Mouse (Mus musculus) midbrain, embryonic 12.5 days (tissue): ENCODE measurements at regions not wholly inside any gene's neighbourhood (a gene's known extent, or its start where the extent isn't known, plus 50 kb on each side); places are given as distances from the start of the nearest gene placed in this dataset.

Source experiments
- ATAC-seq: fragments of 200-750 bp; cut with Nextera tagmentation; 2 replicates; pipeline ENCODE4 v1.8.0; 2017; ENCODE audit warnings: low read depth, moderate TSS enrichment, moderate library complexity; ENCODE audit not compliant: low FRiP score
- H3K27ac ChIP-seq: fragments of 300-500 bp; sonication (generic); replicated peaks from 2 replicates; pipeline ENCODE4 v1.5.1; 2016; ENCODE audit warnings: mild to moderate bottlenecking
- H3K27me3 ChIP-seq: fragments of 300-500 bp; sonication (generic); 2 replicates; pipeline ENCODE4 v1.6.1; 2016; ENCODE audit warnings: mild to moderate bottlenecking
- H3K36me3 ChIP-seq: fragments of 300-500 bp; sonication (generic); 2 replicates; pipeline ENCODE4 v1.6.1; 2016
- H3K4me1 ChIP-seq: fragments of 300-500 bp; sonication (generic); 2 replicates; pipeline ENCODE4 v1.6.1; 2016
- H3K4me2 ChIP-seq: fragments of 300-500 bp; sonication (generic); replicated peaks from 2 replicates; pipeline ENCODE4 v1.6.1; 2016; ENCODE audit warnings: mild to moderate bottlenecking, moderate library complexity
- H3K4me3 ChIP-seq: fragments of 300-500 bp; sonication (generic); 2 replicates; pipeline ENCODE4 v1.5.1; 2016; ENCODE audit warnings: mild to moderate bottlenecking
- H3K9ac ChIP-seq: fragments of 300-500 bp; sonication (generic); replicated peaks from 2 replicates; pipeline ENCODE4 v1.6.1; 2016; ENCODE audit warnings: mild to moderate bottlenecking, moderate library complexity
- H3K9me3 ChIP-seq: fragments of 300-500 bp; sonication (generic); 2 replicates; pipeline ENCODE4 v1.6.1; 2016; ENCODE audit warnings: mild to moderate bottlenecking
- WGBS: fragments of 180-500 bp; shearing (Covaris S2); methylation state at CpG from one replicate; pipeline ENCODE4 v1.1.7; 2016; 5-methylcytosine and 5-hydroxymethylcytosine counted together

GRCm38 (mm10) chr12:15897539-15897938, 80.8 kb upstream of the Trib2 start:
- H3K36me3 ChIP-seq = no peaks in the 10 kb centered on the region
- H3K27me3 ChIP-seq = no peaks in the 10 kb centered on the region
- ATAC-seq = no peak
- no peak overlapping the region for H3K4me3 ChIP-seq
- H3K9me3 ChIP-seq = no peaks in the 10 kb centered on the region
- WGBS = 53% methylated on average over 2 of the region's 2 CpGs
- no peaks in the 10 kb centered on the region for H3K4me1 ChIP-seq
- H3K27ac ChIP-seq = no peak overlapping the region
- no peak overlapping the region for H3K9ac ChIP-seq
- H3K4me2 ChIP-seq = no peak overlapping the region

DNA sequence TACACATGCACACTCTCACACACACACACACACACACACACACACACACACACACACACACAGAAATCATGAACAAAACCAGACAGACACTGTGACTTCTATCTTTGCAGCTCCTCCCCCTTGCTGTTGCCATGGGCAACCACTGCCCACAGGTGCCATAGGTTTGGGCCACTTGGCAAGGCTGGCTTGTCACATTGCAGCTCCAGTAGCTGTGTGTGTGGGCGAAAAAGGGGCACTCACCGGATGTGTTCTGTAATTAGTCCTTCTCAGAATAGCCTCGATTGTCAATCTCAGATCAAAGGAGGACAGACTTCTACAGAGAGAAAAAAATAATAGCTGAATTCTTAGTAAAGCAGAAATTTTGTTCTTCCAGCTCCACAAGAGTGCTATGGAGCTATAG, 79.8 kb upstream of the Trib2 start:
- Histone ChIP-seq H3K9me3 (no peaks in the 10 kb centered on the region), H3K27me3 (no peaks in the 10 kb centered on the region), H3K4me2 (no peak overlapping the region), H3K4me1 (no peaks in the 10 kb centered on the region), H3K36me3 (no peaks in the 10 kb centered on the region), H3K4me3 (no peak overlapping the region), H3K27ac (no peak overlapping the region), H3K9ac (no peak overlapping the region)
- 76% methylated on average over 3 of the region's 3 CpGs for WGBS
- ATAC-seq = no peak

DNA sequence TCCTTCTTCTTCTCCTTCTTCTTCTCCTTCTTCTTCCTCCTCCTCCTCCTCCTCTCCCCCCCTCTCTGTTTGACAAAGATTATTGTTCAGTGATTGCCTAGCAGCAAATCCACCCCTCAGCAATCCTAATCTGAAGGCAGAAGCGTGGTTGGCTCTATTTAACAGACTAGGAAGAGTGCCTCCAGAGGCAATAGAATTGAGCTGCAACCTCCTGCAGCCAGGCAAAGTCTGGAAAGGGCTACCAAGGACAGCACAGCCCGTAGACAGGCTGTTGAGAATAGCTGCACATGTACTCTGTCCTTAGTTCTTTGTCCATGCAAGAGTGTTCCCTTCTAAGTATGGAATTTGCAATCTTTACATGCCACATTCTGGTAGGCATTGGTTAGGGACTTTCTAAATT, 78.5 kb upstream of the Trib2 start:
- H3K27me3 ChIP-seq = no peaks in the 10 kb centered on the region
- no peaks in the 10 kb centered on the region for H3K4me1 ChIP-seq
- H3K4me3 ChIP-seq = no peak overlapping the region
- no peaks in the 10 kb centered on the region for H3K36me3 ChIP-seq
- H3K27ac ChIP-seq = no peak overlapping the region
- ATAC-seq = no peak
- 46% methylated on average over 2 of the region's 2 CpGs for WGBS
- H3K4me2 ChIP-seq = no peak overlapping the region
- no peaks in the 10 kb centered on the region for H3K9me3 ChIP-seq
- no peak overlapping the region for H3K9ac ChIP-seq

- no peak overlapping the region for H3K27ac ChIP-seq
- no peaks in the 10 kb centered on the region for H3K4me1 ChIP-seq
- H3K4me2 ChIP-seq = no peak overlapping the region
- no peak overlapping the region for H3K4me3 ChIP-seq
- no peaks in the 10 kb centered on the region for H3K36me3 ChIP-seq
- H3K27me3 ChIP-seq = no peaks in the 10 kb centered on the region
- H3K9ac ChIP-seq = no peak overlapping the region
- 23% methylated on average over 1 of the region's 1 CpGs for WGBS
- H3K9me3 ChIP-seq = no peaks in the 10 kb centered on the region
- no peak for ATAC-seq
Observed at GRCm38 (mm10) chr12:15890591-15890990, 73.9 kb upstream of the Trib2 start.

- ATAC-seq = no peak
- no peaks in the 10 kb centered on the region for H3K4me1 ChIP-seq
- H3K4me3 ChIP-seq = no peak overlapping the region
- H3K4me2 ChIP-seq = no peak overlapping the region
- H3K27me3 ChIP-seq = no peaks in the 10 kb centered on the region
- H3K36me3 ChIP-seq = no peaks in the 10 kb centered on the region
- no peak overlapping the region for H3K27ac ChIP-seq
- 80% methylated on average over 7 of the region's 7 CpGs for WGBS
- H3K9me3 ChIP-seq = no peaks in the 10 kb centered on the region
- H3K9ac ChIP-seq = no peak overlapping the region
Observed at GRCm38 (mm10) chr12:15879907-15880430, 63.2 kb upstream of the Trib2 start.
